Mouse (Mus musculus) thymus, postnatal 4 days (tissue): ENCODE data around the gene Hs3st6.

Experiments
- DNase-seq: peaks from one replicate; pipeline ENCODE4 v3.0.0; 2021

The Hs3st6 gene

GRCm38 (mm10) chr17:24729067-24729466 is 23.7 kb upstream of the Hs3st6 start:
- no peak for DNase-seq

- no peak for DNase-seq
These were observed 22.0 kb upstream of the Hs3st6 start for GRCm38 (mm10) chr17:24730787-24731186.

- DNase-seq: no peak
These were observed 20.4 kb upstream of the Hs3st6 start for GRCm38 (mm10) chr17:24732233-24732935.

GRCm38 (mm10) chr17:24733434-24734050 is 19.2 kb upstream of the Hs3st6 start:
- DNase-seq: no peak

- no peak for DNase-seq
These were observed 18.3 kb upstream of the Hs3st6 start for GRCm38 (mm10) chr17:24734513-24734912.

GRCm38 (mm10) chr17:24735446-24735845 is 17.3 kb upstream of the Hs3st6 start:
- no peak for DNase-seq

GRCm38 (mm10) chr17:24736330-24737051 is 16.3 kb upstream of the Hs3st6 start, which contains the start of gene Msrb1:
Msrb1 (plus strand) TSS chr17:24736642.
- peak; percentile 94 for DNase-seq

- DNase-seq: no peak
These were observed 15.5 kb upstream of the Hs3st6 start for GRCm38 (mm10) chr17:24737135-24737810.

- no peak for DNase-seq
These were observed 14.6 kb upstream of the Hs3st6 start for GRCm38 (mm10) chr17:24738238-24738637.

GRCm38 (mm10) chr17:24739926-24740325 is 12.9 kb upstream of the Hs3st6 start:
- no peak for DNase-seq

GRCm38 (mm10) chr17:24742307-24742706 is 10.5 kb upstream of the Hs3st6 start:
- DNase-seq: no peak

- DNase-seq: no peak
These were observed 8.9 kb upstream of the Hs3st6 start for GRCm38 (mm10) chr17:24743896-24744295.

GRCm38 (mm10) chr17:24744381-24744780 is 8.4 kb upstream of the Hs3st6 start:
- DNase-seq: no peak

- peak; percentile 89 for DNase-seq
These were observed 7.0 kb upstream of the Hs3st6 start for GRCm38 (mm10) chr17:24745526-24746497.

- no peak for DNase-seq
These were observed 5.8 kb upstream of the Hs3st6 start for GRCm38 (mm10) chr17:24746986-24747385.

GRCm38 (mm10) chr17:24751528-24751927 is 1.3 kb upstream of the Hs3st6 start:
- DNase-seq: no peak

GRCm38 (mm10) chr17:24757394-24757793 is 4.6 kb downstream of the Hs3st6 start:
- DNase-seq: no peak

GRCm38 (mm10) chr17:24761121-24761520 is 8.3 kb downstream of the Hs3st6 start:
- no peak for DNase-seq

- no peak for DNase-seq
These were observed 12.5 kb downstream of the Hs3st6 start for GRCm38 (mm10) chr17:24765016-24765905.

GRCm38 (mm10) chr17:24766266-24766875 is 13.6 kb downstream of the Hs3st6 start:
- DNase-seq: no peak

- DNase-seq: no peak
These were observed 16.4 kb downstream of the Hs3st6 start for GRCm38 (mm10) chr17:24769146-24769545.
